Mouse (Mus musculus) embryonic facial prominence, embryonic 14.5 days (tissue): ENCODE data around the gene Cdiptos. TPM values are rescaled to one million over a fixed set of nuclear protein-coding genes. Genes with fewer than 3 reads are reported as not detected.
A peak's percentile ranks its signal among the peaks of the same experiment; 100 is the strongest.

ENCODE experiments used
- ATAC-seq: fragments of 200-750 bp; cut with Nextera tagmentation; 2 replicates; pipeline ENCODE4 v1.8.0; 2017; ENCODE audit warnings: low read depth, moderate number of reproducible peaks, moderate TSS enrichment
- DNase-seq: peaks from one replicate; pipeline ENCODE4 v3.0.0-alpha.2; 2015; ENCODE audit warnings: low spot score
- H3K27ac ChIP-seq: fragments of 300-500 bp; sonication (generic); replicated peaks from 2 replicates; pipeline ENCODE4 v1.5.1; 2014; ENCODE audit warnings: low read depth, mild to moderate bottlenecking, low read length, moderate library complexity
- H3K27me3 ChIP-seq: fragments of 300-500 bp; sonication (generic); replicated peaks from 2 replicates; pipeline ENCODE4 v1.6.1; 2014; ENCODE audit warnings: low read length; ENCODE audit not compliant: control insufficient read depth, insufficient read depth
- H3K36me3 ChIP-seq: fragments of 300-500 bp; sonication (generic); 2 replicates; pipeline ENCODE4 v1.6.1; 2014; ENCODE audit warnings: low read length, mixed read lengths; ENCODE audit not compliant: control insufficient read depth, insufficient read depth
- H3K4me1 ChIP-seq: fragments of 300-500 bp; sonication (generic); 2 replicates; pipeline ENCODE4 v1.6.1; 2014; ENCODE audit warnings: antibody characterized with exemption, low read length; ENCODE audit not compliant: control insufficient read depth, insufficient read depth
- H3K4me2 ChIP-seq: fragments of 300-500 bp; sonication (generic); 2 replicates; pipeline ENCODE4 v1.6.1; 2014; ENCODE audit warnings: low read depth, mild to moderate bottlenecking, low read length, moderate library complexity, mixed read lengths
- H3K4me3 ChIP-seq: fragments of 300-500 bp; sonication (generic); 2 replicates; pipeline ENCODE4 v1.5.1; 2014; ENCODE audit warnings: low read depth, mild to moderate bottlenecking, low read length
- H3K9ac ChIP-seq: fragments of 300-500 bp; sonication (generic); 2 replicates; pipeline ENCODE4 v1.6.1; 2014; ENCODE audit warnings: low read depth, mild to moderate bottlenecking, low read length, moderate library complexity, mixed read lengths
- H3K9me3 ChIP-seq: fragments of 300-500 bp; sonication (generic); 2 replicates; pipeline ENCODE4 v1.6.1; 2016; ENCODE audit warnings: low read length; ENCODE audit not compliant: control insufficient read depth
- WGBS: fragments of 180-500 bp; shearing (Covaris S2); extraction: QIAGEN DNeasy Blood & Tissue Kit; methylation state at CpG from one replicate; pipeline ENCODE4 v1.1.7; 2014; 5-methylcytosine and 5-hydroxymethylcytosine counted together
- polyA plus RNA-seq: library from polyadenylated mRNA; unstranded; fragments of >200 nt; fragmentation: Nextera tagmentation; extraction: Ambion mirVana; gene quantifications from 2 replicates; pipeline ENCODE4 v1.2.1, GENCODE M21; 2014

The Cdiptos gene
- polyA plus RNA-seq, 1 experiment from 2014 or later, result 1.3 TPM

GRCm38 (mm10) chr7:127020901-127021562 is 45.1 kb upstream of the Cdiptos start, which contains the start of the genes Gm42742 and Prrt2:
TSS of gene Gm42742 (minus strand) at chr7:127021097.
TSS of gene Prrt2 (minus strand) at chr7:127021211.
- Histone ChIP-seq H3K9ac (peak within 1 kb of the TSS; percentile 78), H3K27me3 (no peaks in the 10 kb centered on the region), H3K9me3 (no peaks in the 10 kb centered on the region), H3K27ac (peak within 1 kb of the TSS; percentile 84), H3K4me2 (peak within 1 kb of the TSS; percentile 83), H3K36me3 (peaks cover 30% of the 10 kb centered on the region), H3K4me3 (peak within 1 kb of the TSS; percentile 59), H3K4me1 (peaks cover 37% of the 10 kb centered on the region)
- peak; percentile 91 for DNase-seq
- 2% methylated on average over 32 of the region's 37 CpGs for WGBS
- peak; percentile 48 for ATAC-seq

GRCm38 (mm10) chr7:127020491-127020890 is 44.6 kb upstream of the Cdiptos start:
- Histone ChIP-seq H3K27me3 (no peaks in the 10 kb centered on the region), H3K27ac (peak overlapping the region; percentile 84), H3K9me3 (no peaks in the 10 kb centered on the region), H3K4me2 (peak overlapping the region; percentile 83), H3K36me3 (peaks cover 36% of the 10 kb centered on the region), H3K4me3 (peak overlapping the region; percentile 59), H3K4me1 (peaks cover 41% of the 10 kb centered on the region), H3K9ac (peak overlapping the region; percentile 78)
- DNase-seq (no peak), ATAC-seq (no peak)
- 36% methylated on average over 5 of the region's 5 CpGs for WGBS

GRCm38 (mm10) chr7:127020031-127020430 is 44.1 kb upstream of the Cdiptos start:
- H3K27me3 ChIP-seq, result no peaks in the 10 kb centered on the region
- DNase-seq (no peak), ATAC-seq (no peak)
- H3K9me3 ChIP-seq, result no peaks in the 10 kb centered on the region
- peak overlapping the region; percentile 84 for H3K27ac ChIP-seq
- peaks cover 37% of the 10 kb centered on the region for H3K36me3 ChIP-seq
- H3K4me3 ChIP-seq, result peak overlapping the region; percentile 59
- 40% methylated on average over 3 of the region's 3 CpGs for WGBS
- H3K4me1 ChIP-seq, result peaks cover 41% of the 10 kb centered on the region
- H3K9ac ChIP-seq, result peak overlapping the region; percentile 78
- peak overlapping the region; percentile 83 for H3K4me2 ChIP-seq

DNA sequence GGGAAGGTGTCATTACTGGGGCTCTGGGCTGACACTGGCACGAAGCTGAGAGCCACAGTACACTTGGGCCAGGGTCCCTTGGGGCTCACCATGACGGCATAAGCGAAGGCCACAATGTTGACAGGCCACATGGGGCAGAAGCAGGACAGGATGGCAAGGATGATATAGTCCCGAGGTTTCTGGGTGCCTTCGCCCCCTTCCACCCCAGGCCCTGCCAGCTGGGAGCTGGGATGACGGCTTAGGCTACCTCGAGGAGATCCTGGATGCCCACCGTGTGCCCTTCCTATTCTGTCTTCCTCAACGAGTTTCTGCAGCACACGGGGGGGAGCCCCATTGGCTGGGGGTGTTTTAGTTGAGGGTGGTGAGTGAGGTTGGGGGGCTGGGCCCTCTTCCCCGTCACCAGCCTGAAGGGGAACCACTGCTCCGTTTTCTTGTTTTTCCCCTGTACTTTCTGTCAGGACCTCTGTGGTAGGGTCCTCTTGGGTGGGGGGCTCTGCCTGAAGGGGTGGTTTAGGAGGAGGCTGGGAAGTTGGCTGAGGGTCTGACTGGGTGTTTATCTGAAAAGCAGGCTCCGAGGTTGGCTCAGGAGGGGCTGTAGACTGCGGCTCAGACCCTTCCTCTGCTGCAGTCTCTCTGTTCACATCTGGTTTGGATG is 43.5 kb upstream of the Cdiptos start:
- H3K27me3 ChIP-seq, result no peaks in the 10 kb centered on the region
- peak overlapping the region; percentile 59 for H3K4me3 ChIP-seq
- DNase-seq (no peak), ATAC-seq (no peak)
- H3K4me1 ChIP-seq, result peaks cover 41% of the 10 kb centered on the region
- H3K27ac ChIP-seq, result peak overlapping the region; percentile 84
- peak overlapping the region; percentile 78 for H3K9ac ChIP-seq
- H3K4me2 ChIP-seq, result peak overlapping the region; percentile 83
- H3K36me3 ChIP-seq, result peaks cover 40% of the 10 kb centered on the region
- WGBS, result 55% methylated on average over 10 of the region's 14 CpGs
- H3K9me3 ChIP-seq, result no peaks in the 10 kb centered on the region

DNA sequence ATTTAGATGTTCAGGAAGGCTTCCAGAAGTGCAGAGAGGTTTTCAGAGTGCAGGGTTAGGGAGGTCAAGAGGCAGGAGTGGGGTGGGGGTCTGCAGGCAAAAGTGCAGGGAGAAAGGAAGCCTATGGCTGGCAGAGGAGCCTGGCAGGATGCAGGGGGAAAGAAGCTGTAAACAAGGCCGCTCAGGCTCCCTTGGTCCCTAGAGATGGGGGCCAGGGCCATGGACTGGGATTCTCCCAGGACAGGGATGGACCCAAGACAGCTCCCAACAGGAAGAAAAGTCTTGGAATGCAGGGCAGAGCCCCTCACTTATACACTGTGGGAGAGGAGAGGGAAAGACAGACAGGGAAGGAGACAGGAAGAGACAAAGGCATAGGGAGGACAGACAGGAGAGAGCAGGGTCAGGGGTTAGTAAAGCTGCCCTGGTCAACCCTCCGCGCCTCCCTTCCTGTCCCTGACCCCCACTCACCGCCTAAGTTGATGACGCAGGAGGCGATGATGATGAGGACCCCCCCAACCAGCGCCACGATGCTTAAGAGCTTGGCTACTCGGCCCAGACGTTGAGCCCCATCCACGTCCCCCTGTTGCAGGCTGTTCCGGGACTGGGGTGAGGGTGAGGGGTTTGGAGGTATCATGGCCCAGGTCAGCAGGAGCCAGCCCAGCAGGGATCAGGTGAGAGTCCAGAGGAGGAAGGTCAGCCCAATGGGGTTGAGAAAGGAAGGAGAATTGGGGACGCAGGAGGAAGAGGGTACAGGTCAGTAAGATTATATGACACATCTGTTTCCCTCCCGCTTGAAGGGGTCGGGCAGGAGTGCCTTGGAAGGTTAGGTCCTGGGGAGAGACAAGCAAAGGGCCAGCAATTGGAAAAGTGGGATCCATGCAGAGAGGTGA is 42.8 kb upstream of the Cdiptos start:
- Histone ChIP-seq H3K9me3 (no peaks in the 10 kb centered on the region), H3K4me2 (peak overlapping the region; percentile 83)

DNA sequence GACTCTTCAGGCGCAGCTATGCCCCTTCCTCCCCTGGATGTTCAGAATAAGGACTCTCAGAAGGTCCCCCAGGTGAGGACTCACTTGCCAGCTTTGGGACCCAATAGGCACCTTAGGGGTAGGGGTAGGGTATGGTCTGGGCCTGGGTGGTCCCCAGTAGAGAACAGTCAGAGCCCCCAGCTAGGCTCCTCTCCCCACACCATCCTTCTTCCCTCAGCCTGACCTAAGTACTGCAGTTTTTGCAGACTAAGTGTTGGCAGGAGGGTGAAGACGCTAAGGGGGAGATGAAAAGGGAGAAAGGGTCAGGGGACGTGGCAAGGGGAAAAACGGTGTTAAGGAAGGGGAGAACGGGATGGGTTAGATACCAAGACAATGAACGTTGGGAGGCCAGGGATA is 42.0 kb upstream of the Cdiptos start:
- 50% methylated on average over 6 of the region's 6 CpGs for WGBS
- H3K9ac ChIP-seq, result peak overlapping the region; percentile 80
- no peaks in the 10 kb centered on the region for H3K27me3 ChIP-seq
- H3K4me3 ChIP-seq, result peak overlapping the region; percentile 73
- H3K4me2 ChIP-seq, result peak overlapping the region; percentile 83
- H3K27ac ChIP-seq, result peak overlapping the region; percentile 77
- DNase-seq, result no peak
- no peak for ATAC-seq
- peaks cover 40% of the 10 kb centered on the region for H3K36me3 ChIP-seq
- H3K4me1 ChIP-seq, result peaks cover 30% of the 10 kb centered on the region
- H3K9me3 ChIP-seq, result no peaks in the 10 kb centered on the region

More for the DNA sequence above, 42.8 kb upstream of the Cdiptos start:
- ATAC-seq (no peak), DNase-seq (no peak)
- Histone ChIP-seq H3K9ac (peak overlapping the region; percentile 80), H3K27me3 (no peaks in the 10 kb centered on the region), H3K36me3 (peaks cover 40% of the 10 kb centered on the region), H3K27ac (peak overlapping the region; percentile 77), H3K4me1 (peaks cover 37% of the 10 kb centered on the region), H3K4me3 (peak overlapping the region; percentile 73)
- WGBS, result 57% methylated on average over 14 of the region's 15 CpGs

DNA sequence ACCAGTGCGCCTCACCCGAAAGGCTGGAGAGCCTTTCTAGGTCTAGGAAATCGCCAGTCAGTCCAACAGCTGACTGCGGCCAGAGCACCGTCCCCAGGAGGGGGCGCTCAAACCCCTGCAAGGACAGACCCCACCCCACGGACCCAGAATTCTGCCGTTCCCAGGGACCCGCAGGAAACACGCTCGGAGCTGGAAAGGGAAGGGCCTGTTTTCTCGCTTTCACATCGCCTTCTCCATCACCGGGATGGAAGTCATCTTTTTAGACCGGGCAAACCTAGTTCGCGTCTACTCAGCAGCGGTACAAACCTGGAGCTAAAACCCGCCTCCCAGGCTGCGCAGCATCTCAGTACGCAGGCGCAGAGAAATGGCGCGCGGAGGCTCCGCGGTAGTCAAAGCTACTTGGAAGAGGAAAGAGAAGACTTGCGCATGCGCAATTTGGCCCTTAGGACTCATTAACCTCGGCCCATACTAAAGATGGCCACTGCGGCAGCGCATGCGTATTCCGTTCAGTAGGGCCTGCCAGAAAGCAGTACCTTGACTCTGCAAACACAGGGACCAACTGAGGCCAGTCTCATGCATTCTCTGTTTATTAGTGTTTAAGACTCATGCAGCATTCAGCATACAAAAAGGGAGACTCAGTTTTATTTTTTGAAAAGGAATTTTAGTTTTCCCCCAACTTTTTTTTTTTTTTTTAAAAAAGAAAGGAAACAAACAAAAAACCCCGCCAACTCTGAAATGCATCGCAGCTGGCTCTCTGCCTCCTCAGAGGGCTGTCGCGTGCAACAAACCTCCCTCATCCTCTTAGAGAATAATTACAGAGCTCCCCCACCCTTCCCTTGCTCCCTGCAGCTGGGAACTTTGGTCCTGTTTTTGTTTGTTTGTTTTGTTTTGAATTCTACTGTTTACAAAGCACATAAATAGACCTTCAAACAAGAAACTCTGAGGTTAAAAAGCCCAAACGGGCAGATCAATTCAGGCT is 41.4 kb upstream of the Cdiptos start, which contains the start of gene Pagr1a:
TSS of gene Pagr1a (minus strand) at position 382 of the 979 bp plus-strand sequence.
- Histone ChIP-seq H3K4me2 (peak within 1 kb of the TSS; percentile 83), H3K4me3 (peak within 1 kb of the TSS; percentile 73), H3K27me3 (no peaks in the 10 kb centered on the region), H3K36me3 (peaks cover 40% of the 10 kb centered on the region), H3K9me3 (no peaks in the 10 kb centered on the region), H3K9ac (peak within 1 kb of the TSS; percentile 80), H3K4me1 (peaks cover 29% of the 10 kb centered on the region), H3K27ac (peak within 1 kb of the TSS; percentile 92)
- DNase-seq (peak; percentile 100), ATAC-seq (peak; percentile 89)
- WGBS, result 4% methylated on average over 36 of the region's 39 CpGs
